Mouse (Mus musculus) kidney, adult 18-20 months (tissue): ENCODE data around the gene Gbf1.

ENCODE experiments used
- DNase-seq: peaks from one replicate; pipeline ENCODE4 v3.0.0; 2021

The Gbf1 gene

GRCm38 (mm10) chr19:46303251-46304215 lies 151.2 kb downstream of the Gbf1 start:
- DNase-seq, result no peak

DNA sequence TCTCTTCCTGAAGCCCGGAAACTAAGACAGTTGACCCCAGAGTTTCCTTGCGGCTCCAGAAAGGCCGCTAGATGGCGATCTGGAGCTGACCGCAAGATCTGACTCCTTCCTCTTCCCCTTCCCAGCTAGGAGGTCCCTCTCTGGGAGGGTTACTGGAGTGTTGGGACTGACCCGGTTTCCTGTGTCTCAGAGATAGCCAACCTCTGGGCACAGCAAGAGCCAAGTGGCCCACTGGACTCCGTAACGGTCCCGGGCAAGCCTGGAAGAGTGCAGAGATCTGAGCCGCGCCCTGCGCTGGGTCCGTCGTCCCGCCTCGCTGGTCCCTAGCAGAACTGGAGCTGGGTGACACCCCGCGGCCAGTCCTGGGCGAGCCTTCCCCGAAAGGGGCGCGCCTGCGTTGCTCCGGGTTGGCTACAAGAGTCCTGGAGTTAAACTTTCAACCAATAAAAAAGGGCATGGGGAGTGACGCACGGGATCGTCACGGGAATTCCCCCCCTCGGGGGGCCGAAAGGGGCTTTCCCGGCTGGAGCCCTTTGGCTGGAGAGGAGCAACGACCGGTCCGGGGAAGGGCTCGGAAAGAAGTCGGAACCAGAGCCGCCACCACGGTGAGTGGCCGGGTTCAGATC lies 152.0 kb downstream of the Gbf1 start, which contains the start of gene Nfkb2:
Gene Nfkb2, plus strand, starts transcription at position 105 of the 626 bp plus-strand sequence.
- DNase-seq, result peak; percentile 96

DNA sequence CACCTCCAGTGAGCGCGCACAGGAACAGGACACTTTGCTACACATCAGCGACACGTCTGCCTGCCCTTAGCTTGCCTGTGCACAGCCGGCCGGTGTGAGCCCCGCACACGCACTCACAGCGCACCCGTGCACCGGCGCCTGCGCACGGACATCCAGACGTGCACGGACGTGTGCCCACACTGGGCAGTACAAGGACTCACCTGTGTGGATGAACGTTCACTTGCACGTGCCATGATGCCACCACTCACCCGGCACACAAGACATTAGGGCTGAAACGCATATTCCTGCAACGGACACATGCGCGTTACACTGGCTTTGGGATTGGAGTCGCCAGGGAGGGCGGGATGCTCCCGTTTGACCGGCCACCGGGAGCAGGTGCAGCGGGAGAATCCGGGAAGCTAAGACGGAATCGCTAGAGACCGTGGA lies 152.6 kb downstream of the Gbf1 start:
- no peak for DNase-seq

GRCm38 (mm10) chr19:46305432-46306267 lies 153.3 kb downstream of the Gbf1 start:
- peak; percentile 92 for DNase-seq

GRCm38 (mm10) chr19:46306268-46306610 lies 153.9 kb downstream of the Gbf1 start:
- no peak for DNase-seq

DNA sequence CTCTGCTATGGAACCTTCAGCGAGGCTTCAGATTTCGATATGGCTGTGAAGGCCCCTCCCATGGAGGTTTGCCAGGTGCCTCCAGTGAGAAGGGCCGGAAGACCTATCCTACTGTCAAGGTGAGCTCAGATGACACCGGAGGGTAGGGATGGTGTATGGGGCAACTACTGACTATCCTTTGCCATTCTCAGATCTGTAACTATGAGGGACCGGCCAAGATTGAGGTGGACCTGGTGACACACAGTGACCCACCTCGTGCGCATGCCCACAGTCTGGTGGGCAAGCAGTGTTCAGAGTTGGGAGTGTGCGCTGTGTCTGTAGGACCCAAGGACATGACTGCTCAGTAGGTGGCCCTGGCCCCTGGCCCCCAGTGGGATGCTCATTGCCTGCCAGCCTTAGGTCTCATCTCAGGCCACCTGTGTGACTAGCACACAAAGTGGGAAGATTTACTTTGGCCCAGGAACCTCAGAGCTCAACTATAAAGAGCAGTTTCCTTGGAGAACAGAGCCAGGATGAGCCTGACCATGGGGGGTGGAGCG lies 154.5 kb downstream of the Gbf1 start:
- DNase-seq, result no peak

- DNase-seq, result no peak
These were observed 155.5 kb downstream of the Gbf1 start for GRCm38 (mm10) chr19:46307781-46308180.

GRCm38 (mm10) chr19:46308303-46308702 lies 156.0 kb downstream of the Gbf1 start:
- no peak for DNase-seq

- DNase-seq, result peak; percentile 87
These were observed 156.6 kb downstream of the Gbf1 start for GRCm38 (mm10) chr19:46308706-46309435.

DNA sequence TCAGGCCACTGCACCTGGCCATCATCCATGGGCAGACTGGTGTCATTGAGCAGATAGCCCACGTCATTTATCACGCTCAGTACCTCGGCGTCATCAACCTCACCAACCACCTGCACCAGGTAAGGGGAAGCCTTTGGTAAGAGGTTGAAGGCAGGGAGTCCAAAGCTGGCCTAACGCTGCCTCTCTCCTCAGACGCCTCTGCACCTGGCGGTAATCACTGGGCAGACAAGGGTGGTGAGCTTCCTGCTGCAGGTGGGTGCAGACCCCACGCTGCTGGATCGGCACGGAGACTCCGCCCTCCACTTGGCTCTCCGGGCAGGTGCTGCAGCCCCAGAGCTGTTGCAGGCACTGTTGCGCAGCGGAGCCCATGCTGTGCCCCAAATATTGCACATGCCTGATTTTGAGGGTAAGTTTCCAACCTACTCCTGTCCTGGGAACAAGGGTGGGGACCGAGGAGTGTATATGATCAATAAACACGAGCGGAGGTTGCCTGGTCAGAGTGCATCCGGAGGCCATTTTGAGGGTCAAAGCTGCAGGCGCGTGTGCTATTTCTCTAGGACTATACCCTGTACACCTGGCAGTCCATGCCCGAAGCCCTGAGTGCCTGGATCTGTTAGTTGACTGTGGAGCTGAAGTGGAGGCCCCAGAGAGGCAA lies 157.5 kb downstream of the Gbf1 start:
- no peak for DNase-seq

- no peak for DNase-seq
These were observed 158.1 kb downstream of the Gbf1 start for GRCm38 (mm10) chr19:46310312-46310865.

DNA sequence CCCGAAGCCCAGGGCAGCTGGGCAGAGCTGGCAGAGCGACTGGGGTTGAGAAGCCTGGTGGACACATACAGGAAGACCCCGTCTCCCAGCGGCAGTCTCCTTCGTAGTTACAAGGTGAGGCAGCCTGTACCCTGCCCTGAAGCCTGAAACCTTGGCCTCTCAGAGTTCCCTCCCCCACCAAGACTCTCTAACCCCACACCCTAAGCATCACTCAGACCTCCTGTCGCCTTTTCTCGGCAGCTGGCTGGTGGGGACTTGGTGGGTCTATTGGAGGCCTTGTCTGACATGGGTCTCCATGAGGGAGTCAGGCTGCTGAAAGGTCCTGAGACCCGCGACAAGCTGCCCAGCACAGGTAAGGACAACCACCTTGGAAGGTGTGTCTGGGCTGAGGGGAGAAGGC lies 159.0 kb downstream of the Gbf1 start:
- no peak for DNase-seq

- no peak for DNase-seq
These were observed 160.3 kb downstream of the Gbf1 start for GRCm38 (mm10) chr19:46312566-46312965.

DNA sequence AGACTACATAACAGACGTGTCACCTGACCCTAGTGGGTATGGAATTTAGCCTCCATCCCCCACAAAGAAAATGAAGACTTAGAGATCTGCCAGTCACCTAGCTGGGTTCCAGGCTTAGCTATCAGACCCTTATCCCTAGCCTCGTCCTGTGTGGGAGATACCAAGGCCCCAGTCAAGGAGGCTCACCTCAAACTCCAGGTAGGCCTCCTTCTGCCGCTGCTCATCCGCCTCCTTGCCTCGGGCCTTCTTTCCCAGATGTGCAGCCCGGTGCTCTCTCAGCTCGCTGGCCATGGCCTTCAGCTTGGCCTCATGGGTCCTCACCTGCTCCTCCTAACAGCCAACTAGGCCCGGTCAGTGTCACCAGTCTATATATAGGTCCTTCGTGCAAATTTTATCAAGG lies 160.8 kb downstream of the Gbf1 start:
- no peak for DNase-seq

DNA sequence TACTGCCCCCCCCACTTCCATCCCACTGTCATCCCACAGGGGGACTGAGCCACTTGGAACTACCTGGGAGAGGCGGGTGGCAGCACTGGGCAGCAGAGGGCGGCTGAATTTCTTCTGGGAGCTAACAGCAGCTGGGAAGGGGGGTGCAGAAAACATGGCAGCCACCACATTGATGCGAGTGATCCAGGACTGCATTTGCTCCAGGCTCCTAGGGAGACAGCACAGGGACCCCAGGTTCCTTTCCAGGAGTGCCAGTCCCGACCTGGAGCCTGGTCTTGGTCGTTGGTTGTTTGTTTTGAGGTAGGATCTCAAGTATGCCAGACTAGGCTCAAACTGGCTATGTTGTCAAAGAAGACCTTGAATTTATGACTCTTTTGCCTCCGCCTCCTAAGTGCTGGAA lies 161.3 kb downstream of the Gbf1 start:
- no peak for DNase-seq

GRCm38 (mm10) chr19:46314151-46314601 lies 161.9 kb downstream of the Gbf1 start:
- DNase-seq, result peak; percentile 48

GRCm38 (mm10) chr19:46314872-46315742 lies 162.8 kb downstream of the Gbf1 start:
- no peak for DNase-seq

GRCm38 (mm10) chr19:46315752-46316610 lies 163.7 kb downstream of the Gbf1 start:
- DNase-seq, result no peak
